Mouse (Mus musculus) thymus, adult 2 months (tissue): ENCODE results near the gene Cep152.

ENCODE experiments used
- CTCF ChIP-seq: fragments of 200-500 bp; IDR thresholded peaks from 2 replicates; pipeline ENCODE4 v1.5.1; 2012; ENCODE audit warnings: mild to moderate bottlenecking, control low read depth, low read length, moderate library complexity, borderline replicate concordance; ENCODE audit not compliant: control insufficient read depth, poor library complexity, insufficient read depth; ENCODE audit errors: extremely low read depth
- POLR2A ChIP-seq: fragments of 200-500 bp; IDR thresholded peaks from 2 replicates; pipeline ENCODE4 v1.6.1; 2012; ENCODE audit warnings: mild to moderate bottlenecking, low read length, control low read depth, moderate library complexity; ENCODE audit not compliant: control insufficient read depth, poor library complexity, insufficient read depth; ENCODE audit errors: extremely low read depth

DNA sequence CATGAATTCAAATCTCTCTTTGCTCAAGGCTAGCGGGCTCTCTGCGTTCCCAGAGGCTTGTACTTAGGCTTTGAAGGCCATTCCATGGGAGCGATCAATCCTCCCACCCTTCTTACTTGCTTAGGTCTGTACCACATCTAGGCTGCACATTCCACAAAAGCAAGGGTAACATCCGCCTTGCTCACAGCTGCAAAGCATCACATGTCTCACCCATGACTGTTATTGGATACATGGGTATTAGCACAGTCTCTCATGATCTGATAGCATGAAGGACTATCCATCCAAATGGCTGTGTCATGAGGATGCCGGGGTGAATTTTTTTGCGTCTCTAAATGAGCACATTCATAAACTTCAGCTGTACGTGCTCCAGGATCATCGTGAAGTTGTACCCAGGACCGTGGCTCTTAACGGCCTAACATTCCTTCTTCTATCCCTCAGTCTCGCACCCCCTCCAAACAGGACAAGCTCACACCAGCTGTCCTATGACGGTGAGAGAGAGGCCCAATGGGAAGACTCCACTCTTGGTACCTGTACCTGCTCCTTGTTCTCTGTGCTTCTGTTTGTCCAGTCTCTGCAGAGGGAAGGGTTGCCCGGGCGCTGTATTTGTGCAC, 25.9 kb upstream of the Cep152 start:
- TF ChIP-seq CTCF (no peak), POLR2A (no peak)
